Mouse (Mus musculus): ENCODE data around the gene Phf11a.
A peak's percentile ranks its signal among the peaks of the same experiment; 100 is the strongest.

- TF ChIP-seq CTCF (IDR thresholded peaks at IDR 0.05; ENCODE audit: low read depth) (peak; percentile 13; the same call in 1 of the 2 replicates), EP300 (optimal IDR thresholded peaks at IDR 0.05) (no peak)
These were observed 63.7 kb downstream of the Phf11a start for GRCm38 (mm10) chr14:59233635-59234034.
